Mouse (Mus musculus): ENCODE results near the gene Dhx30. TPM values are rescaled to one million over a fixed set of nuclear protein-coding genes. Genes with fewer than 3 reads are reported as not detected.
"Not testable (repeated sequence)": the region's sequence is repeated elsewhere in the genome, so short reads cannot be mapped to it uniquely, and the experiment has no call there.

Gene Dhx30
- 40.3 and 49.1 TPM in 2 replicates for polyA plus RNA-seq (2015; fragmentation: Nextera tagmentation; extraction: Ambion mirVana)

DNA sequence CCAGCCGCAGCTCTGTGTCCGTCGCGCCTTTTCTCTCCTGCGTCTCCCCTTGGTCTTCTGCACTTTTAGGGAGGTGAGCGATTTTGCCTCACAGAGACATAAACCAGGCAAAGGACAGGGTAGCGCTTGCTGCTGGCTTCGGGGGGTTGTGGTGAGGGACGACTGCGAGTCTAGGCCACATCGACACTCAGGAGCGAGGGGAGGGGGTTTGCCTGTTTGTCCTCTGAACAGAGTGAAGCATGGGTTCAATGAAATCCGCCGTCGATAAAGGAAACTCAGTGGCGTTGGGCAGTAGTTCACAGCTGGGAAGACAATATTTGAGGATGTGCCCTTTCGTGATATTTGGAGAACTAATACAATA, at the start of gene Dhx30:
TSS of gene Dhx30 (minus strand) at position 52 of the 361 bp plus-strand sequence.
- no peaks in the 10 kb centered on the region for H3K27me3 ChIP-seq
- WGBS (ENCODE audit: insufficient replicate concordance): under 1% methylated on average over 17 of the region's 17 CpGs

DNA sequence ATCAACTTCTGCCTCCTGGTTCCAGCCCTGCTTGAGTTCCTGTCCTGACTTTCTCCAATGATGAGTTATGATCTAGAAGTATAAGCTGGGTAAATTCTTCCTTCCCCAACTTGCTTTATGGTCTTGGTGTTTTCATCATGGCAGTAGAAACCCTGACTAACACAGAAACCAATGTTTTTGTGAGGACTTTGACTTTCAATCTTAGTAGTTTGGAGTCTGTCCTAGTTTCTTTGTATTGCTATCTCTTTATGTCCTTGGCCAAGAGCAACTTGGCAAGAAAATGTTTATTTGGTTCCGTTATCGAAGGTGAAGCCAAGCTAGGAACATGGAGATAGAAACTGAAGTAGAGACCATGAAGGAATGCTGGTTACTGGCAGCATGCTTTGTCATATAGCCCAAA, 45.4 kb upstream of the Dhx30 start:
- no peak for ATAC-seq (ENCODE audit: low read depth)
- Histone ChIP-seq H3K4me2 (no peak overlapping the region), H3K4me3 (replicated peaks) (no peak overlapping the region), H3K27ac (no peak overlapping the region), H3K9ac (no peak overlapping the region), H3K36me3 (peaks cover 56% of the 10 kb centered on the region), H3K27me3 (no peaks in the 10 kb centered on the region), H3K4me1 (replicated peaks) (no peaks in the 10 kb centered on the region), H3K9me3 (replicated peaks) (no peaks in the 10 kb centered on the region)
- 87% methylated on average over 2 of the region's 2 CpGs for WGBS (ENCODE audit: insufficient replicate concordance)
- DNase-seq: no peak

More for the DNA sequence above, at the start of gene Dhx30:
- Histone ChIP-seq H3K9me3 (replicated peaks) (no peaks in the 10 kb centered on the region), H3K4me1 (replicated peaks) (peaks cover 27% of the 10 kb centered on the region), H3K9ac (peak within 1 kb of the TSS; percentile 91), H3K36me3 (peaks cover 7% of the 10 kb centered on the region), H3K4me2 (peak within 1 kb of the TSS; percentile 83), H3K27ac (peak within 1 kb of the TSS; percentile 91), H3K4me3 (replicated peaks) (peak within 1 kb of the TSS; percentile 83)
- DNase-seq (no peak), ATAC-seq (ENCODE audit: low read depth) (no peak)

DNA sequence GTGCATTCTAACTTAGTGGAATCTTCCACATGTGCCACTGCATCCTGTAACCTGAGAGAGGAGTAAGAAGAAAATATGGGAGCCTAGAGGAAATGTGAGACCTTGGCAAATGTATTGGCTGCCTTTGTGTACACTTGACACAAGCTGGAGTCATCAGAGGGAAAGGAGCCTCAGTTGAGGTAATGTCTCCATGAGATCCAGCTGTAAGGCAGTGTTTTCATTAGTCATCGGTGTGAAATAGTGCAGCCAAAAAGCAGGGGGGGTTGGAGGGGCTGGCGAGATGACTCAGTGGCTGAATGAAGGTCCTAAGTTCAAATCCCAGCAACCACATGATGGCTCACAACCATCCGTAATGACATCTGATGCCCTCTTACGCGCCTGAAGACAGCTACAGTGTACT, 44.8 kb upstream of the Dhx30 start:
- Histone ChIP-seq H3K4me3 (replicated peaks) (no peak overlapping the region), H3K36me3 (peaks cover 57% of the 10 kb centered on the region), H3K9ac (no peak overlapping the region), H3K27ac (no peak overlapping the region), H3K9me3 (replicated peaks) (no peaks in the 10 kb centered on the region), H3K4me1 (replicated peaks) (no peaks in the 10 kb centered on the region), H3K27me3 (no peaks in the 10 kb centered on the region), H3K4me2 (no peak overlapping the region)
- DNase-seq: no peak
- 81% methylated on average over 5 of the region's 5 CpGs for WGBS (ENCODE audit: insufficient replicate concordance)
- no peak for ATAC-seq (ENCODE audit: low read depth)

DNA sequence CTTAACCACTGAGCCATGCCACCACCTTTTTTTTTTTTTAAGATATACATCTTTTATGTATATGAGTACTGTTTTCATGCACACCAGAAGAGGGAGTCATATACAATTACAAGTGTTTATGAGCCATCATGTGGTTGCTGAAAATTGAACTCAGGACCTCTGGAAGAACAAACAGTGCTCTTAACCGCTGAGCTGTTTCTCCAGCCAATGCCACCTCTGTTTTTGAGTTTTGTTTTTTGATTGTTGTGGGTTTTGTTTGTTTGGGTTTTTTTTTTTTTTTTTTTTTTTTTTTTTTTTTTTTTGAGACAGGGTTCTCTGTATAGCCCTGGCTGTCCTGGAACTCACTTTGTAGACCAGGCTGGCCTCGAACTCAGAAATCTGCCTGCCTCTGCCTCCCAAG, 42.9 kb upstream of the Dhx30 start:
- H3K27me3 ChIP-seq; DNase-seq; H3K4me1 ChIP-seq (replicated peaks); H3K27ac ChIP-seq; ATAC-seq (ENCODE audit: low read depth); H3K4me2 ChIP-seq; H3K9me3 ChIP-seq (replicated peaks); H3K4me3 ChIP-seq (replicated peaks); H3K9ac ChIP-seq: not testable (repeated sequence)
- WGBS (ENCODE audit: insufficient replicate concordance): 88% methylated on average over 2 of the region's 2 CpGs
- peaks cover 57% of the 10 kb centered on the region for H3K36me3 ChIP-seq

DNA sequence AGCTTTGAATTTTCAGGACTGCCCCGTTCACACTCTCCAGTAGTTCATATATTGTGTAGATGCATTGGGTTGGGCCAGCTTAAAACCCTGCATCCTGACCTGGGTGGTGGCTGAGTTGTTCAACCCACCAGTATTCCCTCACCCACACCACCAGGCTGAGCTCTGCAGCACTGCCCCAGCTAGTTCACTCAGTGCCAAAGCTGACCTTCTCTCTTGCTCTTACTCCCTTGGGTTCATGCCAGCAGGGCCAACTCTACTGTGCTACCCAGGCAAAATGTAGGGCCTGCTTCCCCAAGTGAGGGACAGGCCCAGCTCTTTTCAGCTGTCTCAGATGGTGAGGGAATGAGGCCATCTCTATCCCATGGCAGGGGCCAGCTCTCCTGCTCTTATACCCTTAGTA, 41.4 kb upstream of the Dhx30 start:
- ATAC-seq (ENCODE audit: low read depth) (no peak; the same call in 1 of the 2 replicates), DNase-seq (no peak)
- Histone ChIP-seq H3K4me3 (replicated peaks) (no peak overlapping the region), H3K4me1 (replicated peaks) (no peaks in the 10 kb centered on the region), H3K27me3 (no peaks in the 10 kb centered on the region), H3K36me3 (peaks cover 61% of the 10 kb centered on the region), H3K4me2 (no peak overlapping the region), H3K9ac (no peak overlapping the region), H3K27ac (no peak overlapping the region), H3K9me3 (replicated peaks) (no peaks in the 10 kb centered on the region)
- WGBS (ENCODE audit: insufficient replicate concordance): 76% methylated on average over 1 of the region's 1 CpGs

DNA sequence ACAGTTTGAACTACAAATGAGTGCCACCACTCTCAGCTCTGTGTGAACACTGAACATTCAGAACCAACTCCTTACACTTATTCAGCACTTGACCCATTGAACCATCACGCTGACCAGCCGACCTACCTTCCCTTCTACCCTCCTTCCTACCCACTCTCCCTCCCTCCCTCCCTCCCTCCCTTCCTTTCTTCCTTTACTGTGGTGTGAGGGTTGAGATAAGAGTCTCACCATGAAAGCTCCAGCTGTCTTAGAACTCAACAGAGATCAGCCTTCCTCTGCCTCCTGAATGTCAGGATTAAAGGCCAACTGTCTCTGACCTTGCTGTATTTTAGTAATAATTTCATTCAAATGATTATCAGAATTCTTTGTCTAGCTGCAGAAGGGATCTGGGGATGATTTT, 31.0 kb upstream of the Dhx30 start:
- no peak overlapping the region for H3K9ac ChIP-seq
- H3K36me3 ChIP-seq: peaks cover 51% of the 10 kb centered on the region
- DNase-seq (no peak), ATAC-seq (ENCODE audit: low read depth) (peak; percentile 78)
- H3K4me2 ChIP-seq: no peak overlapping the region
- peaks cover 8% of the 10 kb centered on the region for H3K4me1 ChIP-seq (replicated peaks)
- H3K4me3 ChIP-seq (replicated peaks): no peak overlapping the region
- no peaks in the 10 kb centered on the region for H3K9me3 ChIP-seq (replicated peaks)
- no peak overlapping the region for H3K27ac ChIP-seq
- 14% methylated on average over 2 of the region's 2 CpGs for WGBS (ENCODE audit: insufficient replicate concordance)
- no peaks in the 10 kb centered on the region for H3K27me3 ChIP-seq

DNA sequence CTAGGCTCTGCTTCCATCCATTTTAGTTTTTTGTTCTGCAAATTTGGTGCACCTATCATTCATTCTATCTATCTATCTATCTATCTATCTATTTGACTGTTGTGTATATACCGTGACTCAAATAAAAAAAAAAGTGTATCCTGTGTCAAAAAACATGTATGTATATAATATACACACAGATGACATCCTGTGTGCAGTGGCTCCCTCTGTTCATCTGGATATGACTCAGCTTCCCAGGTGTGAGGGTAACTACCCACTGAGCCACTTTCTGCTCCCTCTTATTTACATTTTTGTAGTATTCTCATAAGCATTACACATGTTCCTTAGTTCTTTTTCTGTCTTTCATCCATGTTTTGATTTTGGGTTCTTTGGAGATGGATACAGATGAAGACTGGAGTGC, 24.5 kb upstream of the Dhx30 start:
- ATAC-seq (ENCODE audit: low read depth) (no peak), DNase-seq (no peak)
- no peaks in the 10 kb centered on the region for H3K27me3 ChIP-seq
- H3K9ac ChIP-seq: no peak overlapping the region
- H3K4me3 ChIP-seq (replicated peaks): no peak overlapping the region
- no peak overlapping the region for H3K27ac ChIP-seq
- peaks cover 44% of the 10 kb centered on the region for H3K36me3 ChIP-seq
- no peaks in the 10 kb centered on the region for H3K9me3 ChIP-seq (replicated peaks)
- WGBS (ENCODE audit: insufficient replicate concordance): 85% methylated on average over 1 of the region's 1 CpGs
- no peak overlapping the region for H3K4me2 ChIP-seq
- peaks cover 13% of the 10 kb centered on the region; the same call in 1 of the 2 replicates for H3K4me1 ChIP-seq (replicated peaks)

DNA sequence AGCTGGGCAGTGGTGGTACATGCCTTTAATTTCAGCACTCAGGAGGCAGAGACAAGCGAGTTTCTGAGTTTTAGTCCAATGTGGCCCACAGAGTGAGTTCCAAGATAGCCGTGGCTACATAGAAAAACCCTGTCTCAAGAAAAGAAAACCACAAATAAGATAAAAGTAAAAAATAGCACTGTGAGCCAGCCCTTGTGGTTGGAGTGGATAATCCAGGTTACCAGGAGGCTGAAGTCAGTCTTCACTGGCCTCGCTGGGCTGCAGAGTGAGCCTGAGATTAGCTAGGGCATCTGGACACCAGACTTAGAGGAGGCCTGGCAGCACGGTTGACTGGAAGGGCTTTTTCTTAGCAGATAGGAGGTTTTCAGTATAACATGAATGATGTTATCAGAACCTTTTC, 21.5 kb upstream of the Dhx30 start:
- Histone ChIP-seq H3K36me3 (peaks cover 63% of the 10 kb centered on the region), H3K4me1 (replicated peaks) (peaks cover 29% of the 10 kb centered on the region), H3K9me3 (replicated peaks) (no peaks in the 10 kb centered on the region), H3K27me3 (no peaks in the 10 kb centered on the region), H3K4me3 (replicated peaks) (no peak overlapping the region), H3K4me2 (no peak overlapping the region), H3K9ac (no peak overlapping the region), H3K27ac (peak overlapping the region; percentile 37; the same call in 1 of the 2 replicates)
- no peak for DNase-seq
- ATAC-seq (ENCODE audit: low read depth): peak; percentile 73
- WGBS (ENCODE audit: insufficient replicate concordance): 16% methylated on average over 4 of the region's 4 CpGs

DNA sequence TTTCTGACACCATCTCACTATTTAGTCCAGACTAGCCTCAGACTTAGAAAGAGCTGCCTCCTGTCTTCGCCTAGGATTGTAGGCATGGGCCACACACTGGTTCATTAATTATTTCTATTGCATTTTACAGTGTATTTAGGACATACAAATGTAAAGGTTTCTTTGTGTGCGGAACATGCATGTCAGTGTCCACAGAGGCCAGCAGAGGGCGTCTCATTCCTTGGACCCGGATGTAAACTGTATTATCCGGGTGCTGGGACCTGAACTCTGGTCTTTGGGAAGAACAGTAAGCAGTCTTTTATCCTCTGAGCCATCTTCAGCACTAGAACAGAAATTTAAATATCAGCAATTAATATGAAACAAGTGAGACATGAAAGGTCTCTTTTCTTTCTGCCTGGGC, 16.5 kb upstream of the Dhx30 start:
- 64% methylated on average over 5 of the region's 5 CpGs for WGBS (ENCODE audit: insufficient replicate concordance)
- Histone ChIP-seq H3K27ac (0 out of 2 replicates have a peak overlapping the region, but pooled peaks have one; percentile 19), H3K9me3 (replicated peaks) (no peaks in the 10 kb centered on the region), H3K4me3 (replicated peaks) (peak overlapping the region; percentile 86; the same call in 1 of the 2 replicates), H3K27me3 (no peaks in the 10 kb centered on the region), H3K4me2 (peak overlapping the region; percentile 98), H3K4me1 (replicated peaks) (peaks cover 57% of the 10 kb centered on the region), H3K36me3 (peaks cover 36% of the 10 kb centered on the region), H3K9ac (no peak overlapping the region)
- ATAC-seq (ENCODE audit: low read depth): no peak
- DNase-seq: no peak

DNA sequence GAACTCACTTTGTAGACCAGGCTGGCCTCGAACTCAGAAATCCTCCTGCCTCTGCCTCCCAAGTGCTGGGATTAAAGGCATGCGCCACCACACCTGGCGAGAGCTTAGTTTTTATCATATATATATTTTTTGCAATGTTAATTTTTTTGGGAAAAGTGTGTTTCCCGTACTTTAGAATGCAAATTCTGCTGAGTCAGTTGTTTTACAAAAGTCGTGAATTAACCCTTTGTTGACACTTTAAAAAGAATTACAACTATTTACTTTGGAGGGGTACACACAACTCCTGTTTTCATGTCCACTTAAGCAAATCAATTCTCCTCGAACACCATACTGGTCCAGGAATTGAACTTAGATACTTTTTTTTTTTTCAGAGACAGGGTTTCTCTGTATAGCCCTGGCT, 15.3 kb upstream of the Dhx30 start:
- Histone ChIP-seq H3K9ac (peak overlapping the region; percentile 92), H3K4me2 (peak overlapping the region; percentile 98), H3K36me3 (peaks cover 31% of the 10 kb centered on the region), H3K4me3 (replicated peaks) (peak overlapping the region; percentile 86), H3K27ac (peak overlapping the region; percentile 97; the same call in 1 of the 2 replicates), H3K9me3 (replicated peaks) (no peaks in the 10 kb centered on the region), H3K4me1 (replicated peaks) (peaks cover 47% of the 10 kb centered on the region), H3K27me3 (no peaks in the 10 kb centered on the region)
- ATAC-seq (ENCODE audit: low read depth) (no peak), DNase-seq (no peak)
- 29% methylated on average over 6 of the region's 6 CpGs for WGBS (ENCODE audit: insufficient replicate concordance)

DNA sequence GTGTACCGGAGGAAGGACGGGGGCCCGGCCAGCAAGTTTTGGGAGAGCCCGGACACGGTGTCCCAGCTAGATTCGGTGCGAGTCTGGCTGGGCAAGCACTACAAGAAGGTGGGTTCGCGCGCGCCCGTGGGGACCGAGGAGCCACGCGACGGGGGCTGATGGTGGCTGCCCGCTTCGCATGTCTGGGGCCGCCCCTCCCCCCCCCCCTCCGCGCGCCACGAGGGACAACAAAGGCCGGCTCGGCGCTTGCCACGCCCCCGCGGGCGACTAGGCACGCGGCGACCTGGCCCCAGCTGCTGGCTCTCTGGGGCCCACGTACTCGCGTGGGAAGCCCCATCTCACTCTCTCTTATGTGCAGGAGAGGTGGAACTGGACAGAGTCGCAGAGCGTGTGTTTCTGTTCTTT, 14.6 kb upstream of the Dhx30 start:
- Histone ChIP-seq H3K27me3 (no peaks in the 10 kb centered on the region), H3K27ac (peak overlapping the region; percentile 97), H3K4me1 (replicated peaks) (peaks cover 47% of the 10 kb centered on the region), H3K4me3 (replicated peaks) (peak overlapping the region; percentile 86), H3K36me3 (peaks cover 26% of the 10 kb centered on the region), H3K9ac (peak overlapping the region; percentile 92), H3K9me3 (replicated peaks) (no peaks in the 10 kb centered on the region), H3K4me2 (peak overlapping the region; percentile 98)
- peak; percentile 43 for ATAC-seq (ENCODE audit: low read depth)
- DNase-seq: no peak
- WGBS (ENCODE audit: insufficient replicate concordance): under 1% methylated on average over 35 of the region's 38 CpGs

DNA sequence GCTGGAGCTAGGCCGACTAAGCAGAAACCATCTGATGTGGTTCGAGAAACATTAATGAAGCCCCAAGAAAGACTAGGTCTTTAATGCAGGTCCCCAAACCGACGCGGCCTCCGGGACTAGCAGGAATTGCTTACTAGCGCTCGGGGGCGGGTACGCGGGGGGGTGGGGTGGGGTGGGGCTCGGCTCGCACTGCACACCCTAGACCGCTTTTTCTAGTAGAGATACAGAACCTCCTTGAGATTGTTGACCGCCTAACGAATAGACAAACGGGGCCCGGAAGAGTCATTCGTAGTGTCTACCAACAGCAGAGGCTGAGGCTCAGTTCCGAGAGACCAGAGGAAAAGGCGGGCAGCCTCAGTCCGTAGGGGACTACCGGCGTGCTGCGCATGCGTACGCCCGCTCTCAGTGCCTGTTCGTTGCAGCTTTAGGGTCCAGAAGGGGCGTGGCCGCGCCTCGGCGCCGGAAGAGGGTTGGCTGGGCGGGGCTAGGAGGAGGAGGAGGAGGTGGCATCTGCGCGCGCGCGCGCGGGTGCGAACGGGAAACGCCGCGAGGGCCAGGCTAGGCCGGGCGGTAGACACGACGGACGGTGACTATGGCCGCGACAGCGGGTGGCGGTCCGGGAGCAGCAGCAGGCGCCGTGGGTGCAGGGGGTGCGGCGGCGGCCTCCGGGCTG, 14.0 kb upstream of the Dhx30 start:
- WGBS (ENCODE audit: insufficient replicate concordance): under 1% methylated on average over 64 of the region's 64 CpGs
- ATAC-seq (ENCODE audit: low read depth): peak; percentile 93
- peak; percentile 99 for DNase-seq

More for the DNA sequence above, 14.0 kb upstream of the Dhx30 start:
- peak overlapping the region; percentile 98 for H3K4me2 ChIP-seq
- peak overlapping the region; percentile 86 for H3K4me3 ChIP-seq (replicated peaks)
- peak overlapping the region; percentile 92 for H3K9ac ChIP-seq
- peaks cover 47% of the 10 kb centered on the region for H3K4me1 ChIP-seq (replicated peaks)
- peak overlapping the region; percentile 97 for H3K27ac ChIP-seq
- H3K36me3 ChIP-seq: peaks cover 22% of the 10 kb centered on the region
- no peaks in the 10 kb centered on the region for H3K9me3 ChIP-seq (replicated peaks)
- no peaks in the 10 kb centered on the region for H3K27me3 ChIP-seq

All from liver, embryonic 13.5 days (tissue).